Mouse (Mus musculus) kidney, adult 9 months (tissue): ENCODE measurements around the gene Gm10392.

Experiments used
- DNase-seq: peaks from one replicate; pipeline ENCODE4 v3.0.0; 2022

Gene Gm10392

DNA sequence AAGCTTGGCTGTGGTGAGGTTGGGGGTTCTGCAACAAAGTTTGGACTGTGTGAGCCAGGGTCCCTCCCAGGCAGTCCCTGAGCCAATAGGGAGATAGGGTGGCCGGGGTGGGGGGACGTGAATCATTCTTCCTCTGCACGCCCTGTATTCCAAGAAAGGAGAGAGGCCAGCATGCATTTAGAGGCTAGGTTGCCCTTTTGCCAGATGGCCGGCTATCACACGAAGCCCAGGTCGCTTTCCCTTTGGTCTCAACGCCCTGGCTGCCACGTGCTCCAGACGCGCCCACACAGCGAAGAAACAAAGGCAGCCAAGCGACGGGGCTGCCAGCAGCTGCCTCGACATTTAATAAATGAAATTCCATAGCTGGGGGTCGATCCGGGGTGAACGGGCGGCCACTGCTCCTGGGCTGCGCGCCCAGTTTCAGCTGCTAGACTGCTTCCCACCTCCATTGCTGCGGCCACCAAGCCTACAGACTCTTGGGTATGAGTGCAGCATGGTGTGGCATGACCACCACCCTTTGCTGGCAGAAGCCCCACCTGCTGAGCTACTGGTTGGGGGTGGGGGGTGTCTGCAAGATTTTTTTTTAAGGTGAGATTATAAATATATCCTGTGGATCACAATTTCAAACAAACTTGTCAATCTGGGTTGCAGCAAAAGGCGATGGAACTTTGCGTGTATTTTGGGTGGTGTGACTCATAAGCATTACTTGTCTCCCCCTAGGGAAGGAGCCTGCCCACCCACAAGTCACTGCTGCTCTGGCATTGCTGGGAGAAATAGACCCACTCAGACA lies 27.3 kb downstream of the Gm10392 start:
- DNase-seq: peak; percentile 57

- DNase-seq: peak; percentile 88
Observed at GRCm38 (mm10) chr11:77491123-77491501, 27.9 kb downstream of the Gm10392 start.

GRCm38 (mm10) chr11:77490451-77490850 lies 28.5 kb downstream of the Gm10392 start:
- peak; percentile 14 for DNase-seq

- DNase-seq: peak; percentile 73
Observed at GRCm38 (mm10) chr11:77489591-77490235, 29.3 kb downstream of the Gm10392 start, which contains the start of gene Ankrd13b. Gene Ankrd13b, minus strand, starts transcription at chr11:77489678.

DNA sequence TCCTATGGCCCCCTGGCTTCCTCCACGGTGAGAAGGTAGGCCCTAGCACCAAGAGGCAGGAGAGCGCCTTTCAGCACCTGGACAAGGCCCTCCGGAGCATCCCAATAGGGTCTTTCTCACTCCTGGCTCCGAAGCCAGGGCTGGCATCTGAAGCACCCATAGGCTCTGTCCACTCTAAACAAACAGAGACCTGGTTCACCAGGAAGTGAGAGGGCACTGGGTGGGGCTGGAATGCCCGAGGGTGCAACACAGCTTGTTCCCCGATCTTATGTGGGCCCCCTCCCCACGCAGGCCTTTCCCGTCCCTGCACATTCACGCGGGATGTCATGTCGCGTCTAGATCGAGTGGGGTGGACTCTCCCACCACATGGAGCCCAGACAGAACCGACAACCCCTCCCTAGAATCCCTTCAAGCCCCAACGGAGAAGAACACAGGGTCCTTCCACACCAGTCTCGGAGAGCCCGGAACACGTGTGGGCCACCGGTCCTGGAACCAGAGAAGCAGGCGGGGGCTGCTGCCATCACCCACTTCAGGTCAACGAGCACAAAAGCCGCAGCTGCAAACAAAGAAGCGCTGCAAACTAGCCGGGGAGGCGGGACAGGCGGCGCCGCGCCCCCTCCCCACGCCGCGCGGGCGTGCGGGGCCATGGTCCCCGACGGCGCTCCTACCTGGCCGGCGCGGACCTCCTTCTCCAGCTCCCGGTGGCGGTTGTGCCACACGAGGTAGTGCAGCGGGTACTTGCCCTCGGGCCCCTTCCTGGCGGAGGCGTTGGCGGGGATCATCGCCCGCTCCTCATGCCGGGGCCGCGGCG lies 30.0 kb downstream of the Gm10392 start:
- peak; percentile 12 for DNase-seq

DNA sequence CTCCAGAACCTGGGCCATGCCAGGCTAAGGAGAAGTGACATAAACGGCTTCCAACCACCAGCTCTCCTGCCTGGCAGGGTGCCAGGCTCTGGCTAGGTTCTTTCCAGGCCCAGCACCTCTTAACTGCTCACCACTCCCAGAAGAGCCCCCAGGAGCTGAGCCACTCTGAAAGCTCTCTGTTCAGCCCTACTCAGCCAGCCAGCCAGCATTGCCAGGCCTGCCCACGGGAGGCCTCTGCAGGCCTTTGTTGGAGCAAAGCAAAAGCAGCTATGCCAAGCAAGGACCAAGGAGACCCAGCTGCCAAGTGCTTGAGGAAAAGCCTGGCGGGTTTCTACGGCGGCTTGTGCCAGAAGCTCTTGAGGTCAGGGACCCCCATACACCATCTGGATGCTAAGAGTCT lies 32.2 kb downstream of the Gm10392 start:
- DNase-seq: peak; percentile 19

DNA sequence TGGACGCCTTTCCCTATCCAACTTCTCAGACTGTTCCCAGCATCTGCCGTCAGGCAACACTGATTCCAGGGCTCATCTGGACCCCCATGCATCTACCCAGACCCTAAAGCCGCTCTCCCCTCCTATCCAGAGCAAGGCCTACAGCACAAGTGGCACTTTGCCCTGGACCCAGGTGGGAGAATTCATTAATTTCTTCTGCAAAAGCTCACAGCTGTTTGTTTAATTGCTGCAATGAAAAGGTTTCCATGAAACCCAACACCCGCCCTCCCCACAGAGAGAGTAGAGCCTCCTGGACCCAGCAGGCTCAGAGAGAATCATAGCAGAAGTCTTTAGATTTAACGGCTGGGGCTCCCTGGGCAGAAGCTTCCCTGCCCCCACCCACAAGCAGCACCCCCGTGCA lies 33.8 kb downstream of the Gm10392 start:
- no peak for DNase-seq

DNA sequence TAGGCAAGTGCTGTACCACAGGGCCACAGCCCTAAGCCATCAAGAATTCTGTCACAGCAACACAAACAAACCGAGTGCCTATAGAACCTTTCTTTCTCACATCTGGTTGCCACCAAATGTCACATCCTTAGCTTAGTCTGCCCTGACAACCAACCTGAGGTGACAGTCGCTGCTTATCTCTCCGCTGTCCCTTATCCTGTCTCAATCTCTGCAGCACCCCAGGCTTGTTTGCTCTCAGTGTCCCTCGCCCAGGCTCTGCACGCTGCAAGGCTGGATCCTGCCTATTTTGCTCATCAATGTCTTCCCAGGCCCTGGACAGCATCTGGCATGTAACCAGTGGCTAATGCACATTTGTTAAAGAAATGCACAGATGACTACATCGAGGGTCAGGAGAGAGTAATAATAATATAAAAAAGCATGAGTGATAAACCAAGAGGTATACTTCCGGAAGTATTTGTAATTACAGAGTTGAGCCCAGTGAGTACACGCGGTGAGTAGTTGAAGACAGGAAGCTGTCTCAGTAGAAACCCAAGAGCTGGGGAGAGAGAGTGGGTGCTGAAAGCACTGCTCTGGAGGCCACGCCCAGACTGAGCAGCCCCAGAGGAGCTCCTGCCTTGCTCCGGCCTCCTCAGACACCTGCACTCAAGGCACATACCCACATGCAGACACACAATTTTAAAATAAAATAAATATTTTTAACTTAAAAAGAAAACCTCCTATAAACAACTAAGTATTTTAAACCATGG lies 35.3 kb downstream of the Gm10392 start:
- no peak for DNase-seq

DNA sequence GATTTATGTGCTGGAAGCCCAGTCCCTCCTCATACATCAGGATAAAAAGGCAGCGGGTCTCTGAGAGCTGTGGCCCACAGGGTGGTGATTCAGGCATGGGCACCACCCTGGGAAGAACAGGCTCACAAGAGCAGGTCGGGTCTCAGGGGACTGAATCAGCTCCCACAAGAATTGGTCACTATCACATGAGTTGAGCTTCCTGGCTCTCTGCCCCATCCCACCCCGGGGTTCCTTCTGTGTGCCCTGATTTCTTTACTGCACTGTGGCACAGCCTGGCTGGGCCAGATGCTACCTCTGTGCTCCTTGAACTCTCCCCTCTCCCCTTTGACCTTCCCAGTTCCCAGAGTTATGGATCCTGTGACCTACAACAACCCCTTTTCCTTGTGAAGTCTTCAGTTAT lies 36.0 kb downstream of the Gm10392 start:
- DNase-seq: no peak

- DNase-seq: peak; percentile 61
Observed at GRCm38 (mm10) chr11:77476895-77477294, 42.1 kb downstream of the Gm10392 start.

GRCm38 (mm10) chr11:77476216-77476615 lies 42.8 kb downstream of the Gm10392 start:
- no peak for DNase-seq

DNA sequence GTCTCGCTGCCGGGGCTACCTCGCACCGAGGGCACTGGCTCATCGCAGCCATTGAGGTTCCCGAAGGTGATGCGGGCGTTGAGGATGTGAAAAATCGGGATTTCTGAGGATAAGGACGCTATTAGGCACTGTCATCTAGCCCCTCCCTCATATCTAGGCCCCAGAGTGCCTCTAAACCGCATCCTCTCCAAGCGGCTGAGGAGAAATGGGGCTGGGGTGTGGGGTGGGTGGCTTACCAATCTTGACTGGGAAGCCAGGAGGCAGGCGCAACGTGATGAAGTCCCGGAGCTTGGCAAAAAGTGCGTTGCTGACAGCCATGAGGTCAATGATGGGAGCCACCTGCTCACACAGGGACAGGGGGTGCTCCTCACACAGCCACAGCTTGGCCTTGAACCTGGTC lies 46.2 kb downstream of the Gm10392 start:
- no peak for DNase-seq

- DNase-seq: no peak
Observed at GRCm38 (mm10) chr11:77471407-77471806, 47.6 kb downstream of the Gm10392 start.

DNA sequence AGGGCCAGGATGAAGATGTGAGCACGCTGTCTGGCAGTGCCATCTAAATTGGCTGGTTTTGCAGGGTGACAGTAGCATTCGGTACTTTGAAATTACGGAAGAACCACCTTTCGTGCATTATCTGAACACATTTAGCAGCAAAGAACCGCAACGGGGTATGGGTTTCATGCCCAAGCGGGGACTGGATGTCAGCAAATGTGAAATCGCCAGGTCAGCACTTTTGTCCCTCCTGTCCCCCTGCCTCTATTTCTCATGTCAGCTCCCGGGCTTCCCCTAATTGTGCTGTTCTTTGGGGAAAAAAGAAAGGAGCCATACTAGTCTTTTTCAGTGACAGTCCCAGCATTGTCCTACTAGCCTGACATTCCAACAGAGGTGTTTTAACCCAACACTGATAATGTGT lies 50.6 kb downstream of the Gm10392 start:
- DNase-seq: no peak

GRCm38 (mm10) chr11:77467784-77468183 lies 51.2 kb downstream of the Gm10392 start:
- peak; percentile 81 for DNase-seq

DNA sequence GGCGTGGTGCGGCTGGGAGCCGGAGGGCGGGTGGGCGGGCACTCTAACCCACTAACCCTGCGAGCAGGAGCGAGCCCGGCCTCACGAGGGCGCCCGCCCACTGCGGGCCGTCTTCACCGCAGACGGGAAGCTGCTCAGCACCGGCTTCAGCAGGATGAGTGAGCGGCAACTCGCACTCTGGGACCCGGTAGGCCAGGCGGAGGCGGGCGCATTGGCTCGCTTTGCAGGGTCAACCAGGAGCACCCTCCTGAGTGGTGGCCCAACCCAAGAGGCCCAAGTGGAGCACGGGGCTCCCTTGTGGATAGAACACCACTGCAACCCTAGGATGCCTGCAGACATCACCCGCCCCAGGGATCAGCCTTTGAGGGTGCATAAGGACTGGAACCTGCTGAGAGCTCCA lies 51.8 kb downstream of the Gm10392 start:
- peak; percentile 81 for DNase-seq
